Mouse (Mus musculus): ENCODE measurements around the gene Gprc5a.

DNA sequence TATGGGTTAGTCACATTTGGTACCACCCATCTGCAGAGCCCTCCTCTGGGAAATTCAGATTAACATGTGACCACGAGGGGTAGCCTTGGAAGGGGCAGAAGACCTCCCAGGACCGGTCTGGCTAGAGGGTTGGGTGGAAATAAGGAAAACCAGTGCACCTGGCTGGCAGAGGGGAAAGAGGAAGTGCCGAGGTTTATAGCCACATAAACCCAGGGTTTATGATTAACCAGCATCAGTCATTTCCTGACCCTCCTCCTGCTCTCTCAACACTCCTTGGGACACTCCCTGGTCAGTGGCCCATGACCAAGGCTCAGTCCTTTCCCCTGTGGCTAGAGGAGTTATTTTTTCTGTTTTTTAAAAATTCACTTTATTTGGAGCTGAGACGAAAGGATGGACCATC is 36.2 kb upstream of the Gprc5a start:
- TF ChIP-seq POLR2A (IDR thresholded peaks at IDR 0.05; ENCODE audit: borderline replicate concordance, extremely low read depth, low read depth, low read length): 0 out of 2 replicates have a peak, but pooled peaks have one; percentile 17
- no peak for TF ChIP-seq CTCF (IDR thresholded peaks at IDR 0.05; ENCODE audit: insufficient read depth, low read length)
